Comparison of ENCODE assay signal across 8 mouse cellular contexts in genomic region chr1:39900181-39901005, GRCm38 (mm10). TPM values are rescaled to one million over a fixed set of nuclear protein-coding genes. Genes with fewer than 3 reads are reported as not detected.
DNase-seq lines count a peak whose midpoint lies in the region; ATAC-seq and TF ChIP-seq lines count a peak whose summit lies in the region.

TSS of gene Map4k4 (plus strand) at chr1:39900913.

- DNase-seq in A20 (ENCODE audit: low read depth, low spot score) = peak; percentile 84
- DNase-seq in kidney, postnatal 0 days (ENCODE audit: low spot score) = peak; percentile 85
- peak in 2 of 3 experiments; percentile 25 to 26 for DNase-seq in liver, embryonic 14.5 days (ENCODE audit: low read depth in 3 of 3, low spot score in 3 of 3)
- peak; percentile 81 for DNase-seq in neural tube, embryonic 10.5 days (ENCODE audit: extremely low spot score, low spot score)

- H3K27ac ChIP-seq in bone marrow macrophage, adult 2 months (ENCODE audit: insufficient read depth, low read depth, low read length) = peak within 1 kb of the TSS; percentile 77
- peak within 1 kb of the TSS; percentile 97 for H3K27ac ChIP-seq in heart, embryonic 13.5 days (replicated peaks)
- H3K27ac ChIP-seq in kidney, postnatal 0 days = peak within 1 kb of the TSS; percentile 98
- no peak within 1 kb of the TSS for H3K27ac ChIP-seq in liver, embryonic 14.5 days
- peak within 1 kb of the TSS; percentile 98 for H3K27ac ChIP-seq in stomach, embryonic 15.5 days

- ATAC-seq in heart, embryonic 13.5 days (ENCODE audit: extremely low read depth, insufficient number of reproducible peaks, low FRiP score, low TSS enrichment) = peak; percentile 75
- peak; percentile 81 for ATAC-seq in kidney, postnatal 0 days (replicated peaks; ENCODE audit: low FRiP score, low read depth)
- peak; percentile 77 for ATAC-seq in liver, embryonic 14.5 days (ENCODE audit: insufficient read depth)
- peak; percentile 88 for ATAC-seq in stomach, embryonic 15.5 days (ENCODE audit: insufficient read depth, low FRiP score, low read depth)

- WGBS in heart, embryonic 13.5 days = 2% methylated on average over 93 of the region's 97 CpGs
- under 1% methylated on average over 51 of the region's 97 CpGs for WGBS in kidney, postnatal 0 days
- 3% methylated on average over 86 of the region's 97 CpGs for WGBS in liver, embryonic 14.5 days (ENCODE audit: insufficient replicate concordance)
- 1% methylated on average over 72 of the region's 97 CpGs for WGBS in stomach, embryonic 15.5 days

- no peak for TF ChIP-seq POLR2A in bone marrow macrophage, adult 2 months (IDR thresholded peaks at IDR 0.05; ENCODE audit: borderline replicate concordance, low read depth, low read length)

- peaks cover 52% of the 10 kb centered on the region for H3K27me3 ChIP-seq in erythroblast, embryonic 14.5 days (ENCODE audit: control insufficient read depth)
- H3K27me3 ChIP-seq in heart, embryonic 13.5 days (replicated peaks) = no peaks in the 10 kb centered on the region
- H3K27me3 ChIP-seq in kidney, postnatal 0 days (ENCODE audit: insufficient read depth, low read length) = no peaks in the 10 kb centered on the region
- peaks cover 28% of the 10 kb centered on the region for H3K27me3 ChIP-seq in liver, embryonic 14.5 days (ENCODE audit: control insufficient read depth, insufficient read depth, low read length)
- no peaks in the 10 kb centered on the region for H3K27me3 ChIP-seq in stomach, embryonic 15.5 days (replicated peaks)

- no peak for TF ChIP-seq EP300 in liver, embryonic 14.5 days (IDR thresholded peaks at IDR 0.05; ENCODE audit: low read depth)

- peaks cover 38% of the 10 kb centered on the region for H3K4me1 ChIP-seq in bone marrow macrophage, adult 2 months (ENCODE audit: control insufficient read depth, insufficient read depth, low read length)
- peaks cover 5% of the 10 kb centered on the region for H3K4me1 ChIP-seq in erythroblast, embryonic 14.5 days (ENCODE audit: control insufficient read depth)
- H3K4me1 ChIP-seq in heart, embryonic 13.5 days = peaks cover 53% of the 10 kb centered on the region
- peaks cover 14% of the 10 kb centered on the region for H3K4me1 ChIP-seq in kidney, postnatal 0 days (replicated peaks; ENCODE audit: insufficient read depth, low read length)
- H3K4me1 ChIP-seq in liver, embryonic 14.5 days (replicated peaks; ENCODE audit: control insufficient read depth in 2 of 2, insufficient read depth in 2 of 2, low read length in 1 of 2) = peaks cover 0 to 9% of the 10 kb centered on the region in 2 experiments; a peak in 1 of 4 replicates
- H3K4me1 ChIP-seq in stomach, embryonic 15.5 days = peaks cover 17% of the 10 kb centered on the region; the same call in 1 of the 2 replicates

- no peaks in the 10 kb centered on the region; the same call in 1 of the 2 replicates for H3K36me3 ChIP-seq in erythroblast, embryonic 14.5 days (ENCODE audit: control insufficient read depth)
- peaks cover 14% of the 10 kb centered on the region for H3K36me3 ChIP-seq in heart, embryonic 13.5 days
- H3K36me3 ChIP-seq in kidney, postnatal 0 days (ENCODE audit: insufficient read depth, low read length) = no peaks in the 10 kb centered on the region
- no peaks in the 10 kb centered on the region for H3K36me3 ChIP-seq in liver, embryonic 14.5 days (replicated peaks; ENCODE audit: control insufficient read depth, insufficient read depth, low read depth)
- H3K36me3 ChIP-seq in stomach, embryonic 15.5 days = no peaks in the 10 kb centered on the region

- peak within 1 kb of the TSS; percentile 95 for H3K9ac ChIP-seq in heart, embryonic 13.5 days
- peak within 1 kb of the TSS; percentile 99 for H3K9ac ChIP-seq in kidney, postnatal 0 days (ENCODE audit: low read depth, low read length)
- H3K9ac ChIP-seq in liver, embryonic 14.5 days (replicated peaks) = peak within 1 kb of the TSS; percentile 59
- peak within 1 kb of the TSS; percentile 99 for H3K9ac ChIP-seq in stomach, embryonic 15.5 days

- no peaks in the 10 kb centered on the region for H3K9me3 ChIP-seq in erythroblast, embryonic 14.5 days (ENCODE audit: control insufficient read depth, low read length)
- H3K9me3 ChIP-seq in heart, embryonic 13.5 days = no peaks in the 10 kb centered on the region
- no peaks in the 10 kb centered on the region for H3K9me3 ChIP-seq in kidney, postnatal 0 days (replicated peaks; ENCODE audit: low read length)
- no peaks in the 10 kb centered on the region for H3K9me3 ChIP-seq in liver, embryonic 14.5 days (ENCODE audit: control insufficient read depth, low read length)
- H3K9me3 ChIP-seq in stomach, embryonic 15.5 days = no peaks in the 10 kb centered on the region

- TF ChIP-seq CTCF in bone marrow macrophage, adult 2 months (IDR thresholded peaks at IDR 0.05; ENCODE audit: low read depth, low read length) = no peak
- TF ChIP-seq CTCF in kidney, postnatal 0 days (IDR thresholded peaks at IDR 0.05; ENCODE audit: low read depth) = no peak
- no peak for TF ChIP-seq CTCF in liver, embryonic 14.5 days (IDR thresholded peaks at IDR 0.05; ENCODE audit: low read depth)

- H3K4me3 ChIP-seq in bone marrow macrophage, adult 2 months (ENCODE audit: insufficient read depth, low read length) = peak within 1 kb of the TSS; percentile 89
- H3K4me3 ChIP-seq in erythroblast, embryonic 14.5 days (replicated peaks) = peak within 1 kb of the TSS; percentile 64
- peak within 1 kb of the TSS; percentile 86 for H3K4me3 ChIP-seq in heart, embryonic 13.5 days
- peak within 1 kb of the TSS; percentile 97 for H3K4me3 ChIP-seq in kidney, postnatal 0 days (replicated peaks; ENCODE audit: low read depth, low read length)
- H3K4me3 ChIP-seq in liver, embryonic 14.5 days (ENCODE audit: insufficient read depth in 1 of 2, low read depth in 2 of 2, low read length in 2 of 2) = peak within 1 kb of the TSS; percentile 60 to 66
- peak within 1 kb of the TSS; percentile 94 for H3K4me3 ChIP-seq in stomach, embryonic 15.5 days (replicated peaks)

- H3K4me2 ChIP-seq in heart, embryonic 13.5 days = peak within 1 kb of the TSS; percentile 86
- H3K4me2 ChIP-seq in kidney, postnatal 0 days (ENCODE audit: low read length) = peak within 1 kb of the TSS; percentile 72
- H3K4me2 ChIP-seq in liver, embryonic 14.5 days (ENCODE audit: low read depth) = peak within 1 kb of the TSS; percentile 52
- peak within 1 kb of the TSS; percentile 76 for H3K4me2 ChIP-seq in stomach, embryonic 15.5 days

RNA-seq across cellular contexts. Expression of gene Map4k4, which starts in this region (rescaled TPM):
- 54.5 and 62.5 TPM in 2 replicates for polyA plus RNA-seq in bone marrow macrophage, adult 2 months (2012; ENCODE audit: insufficient read depth, insufficient read length, missing spikeins)
- 0.12 and 0.13 TPM in 2 replicates for polyA plus RNA-seq in erythroblast, embryonic 14.5 days (2012)
- polyA plus RNA-seq in heart, embryonic 13.5 days (2015; fragmentation: Nextera tagmentation; extraction: Ambion mirVana) = 17.5 and 21.1 TPM in 2 replicates
- polyA plus RNA-seq in kidney, postnatal 0 days (2015; fragmentation: Nextera tagmentation; extraction: Ambion mirVana) = 14.4 and 16.2 TPM in 2 replicates
- polyA plus RNA-seq in liver, embryonic 14.5 days (2012; rRNA removed) = 8.6 and 14.5 TPM in 2 replicates
- 2.3 and 2.7 TPM in 2 replicates for polyA plus RNA-seq in liver, embryonic 14.5 days (2014; fragmentation: Nextera tagmentation; extraction: Ambion mirVana)
- polyA plus RNA-seq in stomach, embryonic 15.5 days (2015; fragmentation: Nextera tagmentation; extraction: Ambion mirVana) = 30.7 and 31.9 TPM in 2 replicates

Comparison
In these comparisons a context has a peak if more than half of its experiments do, and no peak if none do; other contexts are left out.
1. DNase-seq: peak in every context shown above with its lines; median percentile 85 in kidney, postnatal 0 days; 84 in A20; 81 in neural tube, embryonic 10.5 days; 26 in liver, embryonic 14.5 days.